ENCODE assay signal across 12 mouse cellular contexts in genomic region chr13:97530570-97530969, GRCm38 (mm10).
DNase-seq lines count a peak whose midpoint lies in the region; ATAC-seq and TF ChIP-seq lines count a peak whose summit lies in the region.
"Had no signal": no experiment of that assay in that cellular context is flagged by ENCODE, and none has a peak within 500 bp of the region (broad histone marks: within the 10 kb centered on the region; RNA-seq: fewer than 3 reads in every experiment).

No protein-coding gene starts in this region.

- WGBS in forebrain, embryonic 16.5 days = 47% methylated on average over 2 of the region's 2 CpGs
- WGBS in forebrain, embryonic 11.5 days = 60% methylated on average over 2 of the region's 2 CpGs
- WGBS in liver, postnatal 0 days (ENCODE audit: insufficient replicate concordance) = 25% methylated on average over 2 of the region's 2 CpGs
- WGBS in embryonic facial prominence, embryonic 14.5 days = 48% methylated on average over 2 of the region's 2 CpGs
- WGBS in neural tube, embryonic 14.5 days = 12% methylated on average over 2 of the region's 2 CpGs

- H3K9ac ChIP-seq in forebrain, embryonic 16.5 days (replicated peaks; ENCODE audit: low read depth, low read length) = no peak overlapping the region
- no peak overlapping the region for H3K9ac ChIP-seq in forebrain, embryonic 11.5 days (ENCODE audit: low read length)
- H3K9ac ChIP-seq in liver, postnatal 0 days (replicated peaks) = no peak overlapping the region
- no peak overlapping the region for H3K9ac ChIP-seq in embryonic facial prominence, embryonic 14.5 days (ENCODE audit: low read depth, low read length)
- no peak overlapping the region for H3K9ac ChIP-seq in neural tube, embryonic 14.5 days (replicated peaks; ENCODE audit: low read depth, low read length)
- H3K9ac ChIP-seq: heart, embryonic 15.5 days had no signal

- no peak overlapping the region for H3K27ac ChIP-seq in forebrain, embryonic 16.5 days (ENCODE audit: low read length)
- no peak overlapping the region for H3K27ac ChIP-seq in forebrain, embryonic 11.5 days (ENCODE audit: low read depth, low read length)
- H3K27ac ChIP-seq in liver, postnatal 0 days (ENCODE audit: low read depth) = no peak overlapping the region
- H3K27ac ChIP-seq in embryonic facial prominence, embryonic 14.5 days (replicated peaks; ENCODE audit: low read depth, low read length) = no peak overlapping the region
- H3K27ac ChIP-seq in neural tube, embryonic 14.5 days (ENCODE audit: low read depth, low read length) = 0 out of 2 replicates have a peak overlapping the region, but pooled peaks have one; percentile 10
- H3K27ac ChIP-seq: heart, embryonic 15.5 days had no signal

- intact Hi-C loops in left cerebral cortex, postnatal 36 days (cut with DNase I) = no loop called here

- TF ChIP-seq EP300 in liver, postnatal 0 days (IDR thresholded peaks at IDR 0.05; ENCODE audit: low read depth) = no peak

- peak; percentile 66 for ATAC-seq in forebrain, embryonic 16.5 days
- ATAC-seq in forebrain, embryonic 11.5 days (replicated peaks; ENCODE audit: low FRiP score) = no peak
- peak; percentile 43; the same call in 1 of the 2 replicates for ATAC-seq in liver, postnatal 0 days
- peak; percentile 66; the same call in 1 of the 2 replicates for ATAC-seq in embryonic facial prominence, embryonic 14.5 days (ENCODE audit: low read depth)
- 0 out of 2 replicates have a peak, but pooled peaks have one; percentile 59 for ATAC-seq in neural tube, embryonic 14.5 days (ENCODE audit: low read depth)

- peaks cover 6% of the 10 kb centered on the region for H3K4me1 ChIP-seq in forebrain, embryonic 16.5 days (replicated peaks; ENCODE audit: control insufficient read depth, insufficient read depth, low read length)
- 0 out of 2 replicates have a peak, but pooled peaks cover 2% of the 10 kb centered on the region for H3K4me1 ChIP-seq in forebrain, embryonic 11.5 days (replicated peaks; ENCODE audit: control insufficient read depth, insufficient read depth, low read length)
- H3K4me1 ChIP-seq in liver, postnatal 0 days (ENCODE audit: insufficient read depth) = 0 out of 2 replicates have a peak, but pooled peaks cover 3% of the 10 kb centered on the region
- 0 out of 2 replicates have a peak, but pooled peaks cover 9% of the 10 kb centered on the region for H3K4me1 ChIP-seq in embryonic facial prominence, embryonic 14.5 days (ENCODE audit: control insufficient read depth, insufficient read depth, low read length)
- 0 out of 2 replicates have a peak, but pooled peaks cover 3% of the 10 kb centered on the region for H3K4me1 ChIP-seq in neural tube, embryonic 14.5 days (ENCODE audit: control insufficient read depth, insufficient read depth, low read length)

- H3K36me3 ChIP-seq in forebrain, embryonic 16.5 days (ENCODE audit: control insufficient read depth, insufficient read depth) = no peaks in the 10 kb centered on the region
- H3K36me3 ChIP-seq in forebrain, embryonic 11.5 days (ENCODE audit: control insufficient read depth, insufficient read depth, low read length) = no peaks in the 10 kb centered on the region
- no peaks in the 10 kb centered on the region for H3K36me3 ChIP-seq in liver, postnatal 0 days (replicated peaks; ENCODE audit: insufficient read depth, low read length)
- no peaks in the 10 kb centered on the region for H3K36me3 ChIP-seq in embryonic facial prominence, embryonic 14.5 days (ENCODE audit: control insufficient read depth, insufficient read depth, low read length)
- H3K36me3 ChIP-seq in neural tube, embryonic 14.5 days (ENCODE audit: control insufficient read depth, insufficient read depth, low read length) = no peaks in the 10 kb centered on the region
- H3K36me3 ChIP-seq: heart, embryonic 15.5 days had no signal

- no peak overlapping the region for H3K4me3 ChIP-seq in forebrain, embryonic 16.5 days (replicated peaks; ENCODE audit: low read length)
- no peak overlapping the region for H3K4me3 ChIP-seq in forebrain, embryonic 11.5 days (ENCODE audit: low read depth, low read length)
- H3K4me3 ChIP-seq in liver, postnatal 0 days (ENCODE audit: low read depth, low read length) = no peak overlapping the region
- no peak overlapping the region for H3K4me3 ChIP-seq in embryonic facial prominence, embryonic 14.5 days (ENCODE audit: low read depth, low read length)
- H3K4me3 ChIP-seq in neural tube, embryonic 14.5 days (ENCODE audit: low read depth, low read length) = no peak overlapping the region
- H3K4me3 ChIP-seq: erythroblast, embryonic 14.5 days; heart, embryonic 15.5 days had no signal

- H3K27me3 ChIP-seq in forebrain, embryonic 16.5 days (replicated peaks; ENCODE audit: control insufficient read depth, insufficient read depth, low read length) = no peaks in the 10 kb centered on the region
- no peaks in the 10 kb centered on the region for H3K27me3 ChIP-seq in forebrain, embryonic 11.5 days (ENCODE audit: control insufficient read depth, insufficient read depth, low read length)
- H3K27me3 ChIP-seq in liver, postnatal 0 days (ENCODE audit: insufficient read depth, low read length) = no peaks in the 10 kb centered on the region
- no peaks in the 10 kb centered on the region for H3K27me3 ChIP-seq in embryonic facial prominence, embryonic 14.5 days (replicated peaks; ENCODE audit: control insufficient read depth, insufficient read depth, low read length)
- no peaks in the 10 kb centered on the region for H3K27me3 ChIP-seq in neural tube, embryonic 14.5 days (ENCODE audit: control insufficient read depth, insufficient read depth, low read length)
- H3K27me3 ChIP-seq: heart, embryonic 15.5 days had no signal

- H3K9me3 ChIP-seq in forebrain, embryonic 16.5 days (ENCODE audit: control insufficient read depth, low read length) = no peaks in the 10 kb centered on the region
- no peaks in the 10 kb centered on the region for H3K9me3 ChIP-seq in forebrain, embryonic 11.5 days (ENCODE audit: control insufficient read depth, low read length)
- H3K9me3 ChIP-seq in liver, postnatal 0 days (ENCODE audit: low read length) = no peaks in the 10 kb centered on the region
- no peaks in the 10 kb centered on the region for H3K9me3 ChIP-seq in embryonic facial prominence, embryonic 14.5 days (ENCODE audit: control insufficient read depth, low read length)
- H3K9me3 ChIP-seq in neural tube, embryonic 14.5 days (ENCODE audit: control insufficient read depth, low read length) = no peaks in the 10 kb centered on the region
- H3K9me3 ChIP-seq: heart, embryonic 15.5 days had no signal

- TF ChIP-seq CTCF in liver, postnatal 0 days (IDR thresholded peaks at IDR 0.05; ENCODE audit: low read depth) = no peak

- no peak overlapping the region for H3K4me2 ChIP-seq in forebrain, embryonic 16.5 days (ENCODE audit: low read length)
- H3K4me2 ChIP-seq in forebrain, embryonic 11.5 days (ENCODE audit: low read depth, low read length, severe bottlenecking) = no peak overlapping the region
- no peak overlapping the region for H3K4me2 ChIP-seq in liver, postnatal 0 days (ENCODE audit: low read depth, low read length)
- no peak overlapping the region for H3K4me2 ChIP-seq in embryonic facial prominence, embryonic 14.5 days (ENCODE audit: low read depth, low read length)
- H3K4me2 ChIP-seq in neural tube, embryonic 14.5 days (ENCODE audit: low read depth, low read length) = no peak overlapping the region
- H3K4me2 ChIP-seq: heart, embryonic 15.5 days had no signal

- no peak for DNase-seq in forebrain, embryonic 11.5 days (ENCODE audit: low spot score)
- DNase-seq in liver, postnatal 0 days = no peak
- no peak for DNase-seq in liver
- DNase-seq in embryonic facial prominence, embryonic 14.5 days (ENCODE audit: low spot score) = peak; percentile 68
- DNase-seq in cerebellum, postnatal 10 days = no peak
- no peak for DNase-seq in left cerebral cortex, postnatal 36 days (ENCODE audit: low spot score in 2 of 2)
- DNase-seq: kidney, postnatal 14 days; right cerebral cortex, adult 18-20 months had no signal
